Mouse (Mus musculus): Measurements from ENCODE around the gene Efcab11.

Efcab11 gene

GRCm38 (mm10) chr12:99739211-99739610 is 145.0 kb downstream of the Efcab11 start:
- no peak for DNase-seq

GRCm38 (mm10) chr12:99738256-99738655 is 146.0 kb downstream of the Efcab11 start:
- DNase-seq = no peak

DNA sequence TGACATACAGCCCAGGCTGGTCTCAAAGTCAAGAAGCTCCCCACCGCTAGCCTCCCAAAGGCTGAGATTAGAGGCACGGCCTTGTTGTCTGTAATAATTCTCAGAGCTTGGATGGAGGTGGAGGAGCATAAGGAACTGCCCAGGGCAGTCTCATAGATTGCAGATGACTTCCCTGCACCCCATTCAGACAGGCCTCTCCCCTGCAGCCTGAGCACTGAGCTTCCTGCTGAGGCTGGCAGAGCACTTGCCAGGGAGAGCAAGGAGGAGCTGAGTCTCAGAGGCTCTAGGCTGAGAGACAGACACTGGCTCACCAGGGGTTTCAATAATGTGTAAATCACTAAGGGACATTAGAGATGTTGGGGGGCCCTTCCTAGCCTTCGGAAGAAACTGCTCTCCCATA is 147.3 kb downstream of the Efcab11 start:
- DNase-seq = no peak

DNA sequence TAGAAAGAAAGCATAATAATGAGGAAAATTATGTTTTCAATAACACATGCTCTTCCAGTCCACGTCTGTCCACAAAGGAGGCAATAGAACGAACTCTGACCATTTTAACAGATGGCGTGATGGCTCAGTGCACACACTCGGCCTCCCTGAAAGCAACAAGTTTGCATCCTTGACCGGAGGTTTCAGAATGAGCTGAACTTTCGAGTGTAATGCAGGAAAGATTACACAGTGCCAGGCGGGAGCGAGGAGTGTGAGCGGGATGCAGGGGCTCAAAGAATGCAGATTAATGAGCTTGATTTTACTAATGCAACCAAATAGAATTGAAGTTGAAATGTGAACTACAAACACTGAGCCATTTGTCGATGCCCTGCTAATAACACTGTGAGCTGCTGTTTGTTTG is 149.1 kb downstream of the Efcab11 start:
- DNase-seq = no peak

DNA sequence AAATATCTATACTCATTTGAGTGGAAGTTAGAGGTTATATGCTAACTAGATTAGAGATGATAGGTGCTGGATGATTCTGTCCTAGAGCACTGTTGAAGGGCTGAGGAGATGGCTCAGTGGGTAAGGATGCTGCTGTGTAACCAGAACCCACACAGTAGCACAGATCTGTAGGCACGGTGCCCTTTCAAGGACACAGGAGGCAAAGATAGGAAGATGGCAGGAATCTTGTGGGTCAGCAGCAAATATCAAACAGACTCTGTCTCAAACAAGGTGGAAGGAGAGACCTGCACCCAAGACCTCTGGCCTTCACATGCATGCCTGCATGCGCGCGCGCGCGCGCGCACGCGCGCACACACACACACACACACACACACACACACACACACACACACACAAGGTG is 160.0 kb downstream of the Efcab11 start:
- DNase-seq = no peak

GRCm38 (mm10) chr12:99723791-99724190 is 160.4 kb downstream of the Efcab11 start:
- no peak for DNase-seq

DNA sequence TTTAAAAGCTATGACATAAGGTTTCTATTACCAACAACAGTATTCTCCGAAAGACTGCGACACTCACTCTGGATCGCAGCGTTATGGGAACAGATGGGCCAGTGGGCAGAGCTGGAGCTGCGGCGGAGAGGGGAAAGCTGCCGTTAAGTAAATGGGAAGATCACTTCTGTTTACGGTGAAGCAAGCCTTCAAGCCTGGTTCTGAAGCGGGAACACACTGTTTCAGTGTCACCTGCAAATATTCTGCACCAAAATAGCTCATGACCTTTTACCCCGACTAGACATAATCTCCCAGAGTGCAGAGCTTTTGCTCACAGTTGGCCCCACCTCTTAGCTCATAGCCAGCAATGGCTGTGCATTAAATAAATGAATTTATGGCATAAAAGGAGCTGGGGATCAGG is 162.9 kb downstream of the Efcab11 start:
- DNase-seq = no peak

GRCm38 (mm10) chr12:99719777-99720176 is 164.5 kb downstream of the Efcab11 start:
- no peak for DNase-seq

- no peak for DNase-seq
Observed at GRCm38 (mm10) chr12:99718161-99718560, 166.1 kb downstream of the Efcab11 start.

DNA sequence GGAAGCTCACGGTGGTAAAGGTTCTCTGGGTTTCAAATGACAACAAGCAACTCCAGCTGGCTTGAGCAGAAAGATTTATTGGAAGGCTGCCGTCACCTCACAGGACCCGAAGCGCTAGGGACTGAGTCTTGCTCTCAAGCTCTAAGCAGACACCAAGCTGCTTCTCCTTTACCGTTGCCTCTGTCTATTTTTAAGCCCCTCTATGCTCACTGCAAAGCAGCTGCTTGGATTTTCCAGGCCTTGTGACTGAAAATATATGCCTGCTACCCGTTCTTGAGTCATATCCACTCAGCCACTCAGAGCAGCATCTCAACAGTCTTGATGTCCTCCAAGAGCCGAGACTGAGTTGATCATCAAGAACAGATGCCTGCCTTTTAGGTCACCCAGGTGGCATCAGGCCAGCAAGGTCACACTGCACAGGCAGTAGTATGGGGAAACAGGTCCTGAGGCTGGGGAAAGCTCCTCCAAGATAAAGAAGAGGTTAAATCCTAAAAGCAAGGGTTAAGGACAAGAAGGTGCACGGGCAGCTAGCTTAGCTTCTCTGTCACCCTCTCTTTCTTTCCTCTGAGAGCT is 168.1 kb downstream of the Efcab11 start:
- DNase-seq = no peak

GRCm38 (mm10) chr12:99715129-99716037 is 168.9 kb downstream of the Efcab11 start:
- no peak for DNase-seq

GRCm38 (mm10) chr12:99712214-99712613 is 172.0 kb downstream of the Efcab11 start:
- DNase-seq = no peak

DNA sequence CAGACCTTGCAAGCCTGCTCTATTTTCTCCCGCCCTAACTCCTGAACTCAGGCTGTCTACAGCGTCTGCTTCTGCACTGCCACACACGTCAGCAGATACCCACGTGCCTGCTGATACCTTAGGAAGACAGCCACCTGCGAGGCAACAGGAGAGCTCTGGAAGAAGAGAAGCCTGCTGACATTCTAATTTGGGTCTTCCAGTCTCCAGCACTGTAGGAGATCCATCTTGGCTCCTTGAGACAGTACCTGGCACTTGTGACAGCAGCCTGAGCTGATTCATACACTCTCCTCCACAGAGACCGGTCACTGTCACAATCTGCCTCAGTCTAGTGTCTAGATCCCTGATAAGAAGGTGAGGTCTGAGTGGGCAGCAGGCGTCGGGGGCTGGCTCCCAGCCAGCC is 182.0 kb downstream of the Efcab11 start:
- no peak for DNase-seq

- no peak for DNase-seq
Observed at GRCm38 (mm10) chr12:99700380-99700779, 183.9 kb downstream of the Efcab11 start.

- no peak for DNase-seq
Observed at GRCm38 (mm10) chr12:99699379-99700023, 184.7 kb downstream of the Efcab11 start.

- DNase-seq = no peak
Observed at GRCm38 (mm10) chr12:99694066-99694465, 190.2 kb downstream of the Efcab11 start.

- no peak for DNase-seq
Observed at GRCm38 (mm10) chr12:99686418-99686992, 197.7 kb downstream of the Efcab11 start.

DNA sequence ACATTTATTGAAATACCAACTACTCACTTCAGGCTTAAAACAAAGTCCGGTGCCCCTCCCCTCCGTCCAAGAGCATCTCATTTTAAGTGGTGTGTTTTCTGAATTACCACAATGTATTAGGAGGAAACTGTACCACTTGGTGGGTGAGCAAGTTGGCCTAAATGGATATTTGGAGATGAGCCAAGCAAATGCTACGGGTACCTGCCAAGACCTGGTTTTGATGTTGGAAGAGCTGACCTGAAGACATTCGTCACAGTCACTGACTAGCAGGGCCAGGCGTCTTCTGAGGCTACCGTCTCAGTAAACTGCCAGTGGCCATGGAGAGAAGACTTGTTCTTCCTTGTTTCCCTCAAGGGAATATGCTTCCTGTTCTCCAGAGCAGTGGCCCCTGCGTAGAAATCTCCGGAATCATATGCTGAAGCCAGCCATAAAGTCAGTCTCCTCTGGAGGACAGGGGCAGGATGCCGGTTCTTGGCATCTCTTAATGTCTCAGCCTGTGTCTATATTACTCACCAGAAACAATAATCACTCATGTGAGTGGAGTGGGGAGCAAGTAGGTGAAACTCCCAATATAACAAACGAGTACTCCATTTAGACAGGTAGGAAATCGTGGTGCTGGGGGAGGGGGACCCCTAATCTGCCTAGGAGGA is 198.7 kb downstream of the Efcab11 start:
- no peak for DNase-seq

DNA sequence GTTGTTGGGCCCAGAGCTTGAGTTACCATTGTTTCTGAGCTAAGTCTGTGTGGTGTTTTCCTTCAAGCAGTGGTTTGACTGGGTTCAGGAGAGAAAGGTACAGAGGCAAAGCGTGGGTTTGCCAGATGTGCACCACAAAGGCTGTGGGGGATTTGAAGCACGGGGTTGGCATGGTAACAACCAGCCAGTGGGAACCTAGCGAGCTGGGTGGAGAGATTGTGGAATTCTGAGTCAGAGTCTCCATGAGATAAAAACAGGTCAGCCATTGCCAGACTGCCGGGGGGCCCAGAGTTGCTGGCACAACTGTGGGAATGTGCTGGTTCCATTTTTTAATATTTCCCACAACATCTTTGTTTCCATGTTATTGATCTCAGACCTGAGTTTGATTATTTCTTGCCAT is 202.6 kb downstream of the Efcab11 start:
- DNase-seq = no peak

DNA sequence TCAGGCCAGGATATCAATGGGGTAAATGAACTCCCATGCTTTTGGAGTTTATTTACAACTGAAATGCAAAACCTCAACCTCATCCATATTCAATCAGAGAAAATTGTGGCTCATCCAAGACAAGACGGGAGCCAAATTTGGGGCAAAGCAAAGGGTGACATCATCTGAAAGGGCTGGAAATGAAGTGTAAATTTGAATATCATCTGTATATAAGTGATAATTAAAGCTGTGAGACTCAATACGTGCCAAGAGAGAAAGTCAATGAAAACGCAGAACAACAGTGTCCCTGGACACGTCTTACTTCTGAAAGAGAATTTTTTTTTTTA is 212.4 kb downstream of the Efcab11 start:
- DNase-seq = no peak

DNA sequence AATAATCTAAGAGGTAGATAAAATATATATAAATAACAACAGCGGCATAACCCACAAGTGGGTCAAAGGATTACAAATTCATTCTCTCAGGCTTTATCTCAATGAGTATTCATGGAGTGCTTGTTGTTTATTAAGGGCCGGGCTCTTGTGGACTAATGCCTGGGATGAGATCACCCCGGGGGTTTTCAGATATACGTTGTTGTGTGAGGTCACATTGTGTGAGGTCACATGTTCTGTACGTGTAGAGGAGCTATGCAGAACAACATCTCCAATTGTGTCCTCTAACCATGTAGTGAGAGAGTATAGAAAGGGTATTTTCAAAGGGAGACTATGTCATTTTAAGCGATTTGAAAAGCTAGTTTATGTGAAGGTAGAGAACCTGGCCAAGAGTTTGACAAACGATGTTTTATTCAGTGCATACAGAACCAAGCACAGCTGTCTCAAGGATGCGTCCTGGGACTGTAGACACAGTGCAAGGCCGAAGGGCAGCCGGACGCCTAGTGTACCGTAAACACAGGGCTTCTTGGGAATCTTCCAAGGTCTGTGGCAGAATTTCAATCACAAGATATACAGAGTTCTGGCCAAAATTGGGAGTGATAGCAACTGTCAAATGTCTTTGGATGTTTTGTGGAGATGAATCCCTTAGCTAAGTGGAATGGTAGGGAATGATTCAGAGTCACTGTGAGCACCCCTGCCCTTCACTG is 212.9 kb downstream of the Efcab11 start:
- no peak for DNase-seq

GRCm38 (mm10) chr12:99670762-99671152 is 213.5 kb downstream of the Efcab11 start:
- no peak for DNase-seq
